Mouse (Mus musculus) c-Kit-negative CD71-positive TER-119-positive erythroid progenitor cells, embryonic 14.5 days (primary cell): ENCODE measurements around the gene Myt1l.

Experiments used
- DNase-seq: peaks from one replicate; pipeline ENCODE4 v3.0.0-alpha.2; 2013; ENCODE audit warnings: low read depth, low spot score

The Myt1l gene

GRCm38 (mm10) chr12:29657061-29657460, 128.9 kb downstream of the Myt1l start:
- no peak for DNase-seq

- DNase-seq = no peak
These were observed 129.7 kb downstream of the Myt1l start for GRCm38 (mm10) chr12:29657870-29658269.

DNA sequence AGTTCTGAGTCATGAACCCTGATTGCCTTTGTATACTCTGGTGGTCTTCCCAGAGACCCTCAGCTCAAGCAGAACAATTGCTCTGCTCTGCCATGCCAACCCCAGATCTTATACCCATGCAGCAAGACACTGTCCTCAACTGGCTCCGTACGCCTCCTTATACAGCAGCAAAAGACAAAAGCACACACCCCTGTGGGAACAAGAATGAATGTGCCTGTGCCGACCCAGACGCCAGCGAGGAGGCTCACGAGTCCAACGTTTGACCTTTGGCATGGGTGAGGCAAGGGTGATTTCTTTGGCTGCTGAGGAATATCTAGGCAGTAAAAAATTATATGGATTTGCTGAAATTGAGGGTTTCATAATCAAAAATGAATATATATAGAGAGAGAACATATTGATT, 143.8 kb downstream of the Myt1l start:
- no peak for DNase-seq

DNA sequence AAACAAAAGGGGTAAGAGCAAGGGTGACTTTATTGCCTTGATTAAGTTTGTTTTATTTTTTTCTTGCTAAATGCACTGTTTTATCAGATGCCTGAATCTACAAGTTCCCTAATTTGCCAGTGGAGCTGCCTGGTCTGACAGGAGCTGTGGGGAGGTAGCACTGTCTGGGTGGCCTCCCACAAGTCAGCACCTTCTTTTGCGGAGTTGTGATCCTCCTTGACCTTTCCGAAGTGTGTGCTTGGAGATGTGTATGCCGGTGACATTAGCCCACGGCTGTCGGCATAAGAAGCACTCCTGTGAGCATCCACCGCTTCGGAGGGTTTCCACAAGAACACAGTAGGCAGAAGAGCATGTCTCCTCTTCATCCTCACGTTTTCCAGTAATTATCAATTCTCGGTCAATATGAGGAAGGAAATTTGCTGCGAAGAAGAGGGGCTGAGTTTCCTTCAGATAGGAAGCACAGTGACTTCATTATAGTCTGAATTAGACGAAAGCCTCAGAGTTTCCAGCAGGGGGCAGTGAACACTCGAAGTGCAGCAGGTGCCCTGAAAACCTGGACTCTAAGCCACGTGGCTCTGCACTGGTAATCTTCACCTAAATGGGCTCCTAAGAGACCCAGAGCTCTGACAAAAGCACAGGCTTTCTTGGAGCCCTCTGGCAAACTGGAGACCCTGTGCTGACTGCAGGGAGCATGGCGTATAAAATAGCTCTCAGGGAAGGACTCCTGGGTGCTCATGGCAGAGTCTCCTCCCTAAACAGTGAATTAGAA, 147.6 kb downstream of the Myt1l start:
- DNase-seq = no peak

- DNase-seq = no peak
These were observed 154.2 kb downstream of the Myt1l start for GRCm38 (mm10) chr12:29682384-29682783.

- DNase-seq = no peak
These were observed 154.8 kb downstream of the Myt1l start for GRCm38 (mm10) chr12:29682946-29683345.

DNA sequence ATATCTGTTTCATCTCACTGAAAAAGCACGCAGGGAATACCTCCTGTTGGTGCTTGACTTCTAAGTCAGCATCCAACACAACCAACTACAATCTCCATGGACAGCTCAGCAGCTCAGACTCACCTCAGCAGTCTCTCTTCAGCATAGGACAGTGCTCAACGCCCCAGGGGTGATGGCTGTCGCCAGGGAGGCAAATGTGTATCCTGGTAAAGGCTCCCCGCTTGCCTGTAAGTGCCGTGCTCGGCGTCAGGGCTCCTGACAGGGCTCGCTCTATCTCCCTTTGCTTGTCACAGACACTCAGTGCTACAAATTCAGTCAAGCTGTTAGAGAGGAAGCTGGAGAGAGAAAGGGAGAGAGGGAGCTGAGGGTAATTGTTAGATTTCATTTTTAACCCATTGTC, 158.1 kb downstream of the Myt1l start:
- no peak for DNase-seq

DNA sequence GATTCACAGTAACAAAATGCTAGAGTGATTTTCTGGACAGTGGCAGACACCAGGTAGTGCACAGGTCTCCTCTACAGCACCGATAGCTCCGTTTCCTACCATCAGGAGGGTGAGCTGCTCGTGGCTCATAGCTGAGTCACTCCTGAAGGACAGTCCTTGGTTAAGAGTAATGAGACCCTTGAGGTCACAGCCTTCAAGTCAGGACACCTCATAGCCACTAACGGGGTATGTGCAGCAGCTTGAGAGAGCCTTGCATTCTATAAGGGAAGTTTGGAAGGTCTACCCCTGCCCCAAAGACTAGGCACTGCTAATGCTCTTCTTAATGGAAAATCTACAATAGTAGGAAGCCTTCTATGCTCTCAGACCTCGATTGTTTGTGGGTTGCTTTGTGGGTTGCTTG, 163.4 kb downstream of the Myt1l start:
- no peak for DNase-seq

DNA sequence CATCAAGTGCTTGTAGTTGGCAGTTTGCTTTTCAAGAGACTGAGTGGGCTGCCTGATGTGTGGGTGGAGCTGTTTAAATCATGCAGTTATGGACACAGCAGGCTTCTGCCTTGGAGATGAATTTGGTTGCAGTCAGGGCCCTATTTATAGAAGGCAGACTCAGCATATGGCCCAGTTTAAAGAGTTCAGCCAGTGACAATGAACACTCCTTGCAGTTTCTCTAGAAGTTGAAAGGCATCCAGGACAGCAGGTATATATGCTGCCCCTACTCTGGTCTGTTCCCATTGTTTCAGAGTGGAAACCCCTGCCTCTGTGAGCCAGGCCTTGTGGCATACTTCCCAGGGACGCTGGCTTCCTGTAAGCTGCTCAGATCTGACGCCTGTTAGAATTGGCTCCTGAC, 167.0 kb downstream of the Myt1l start:
- no peak for DNase-seq

DNA sequence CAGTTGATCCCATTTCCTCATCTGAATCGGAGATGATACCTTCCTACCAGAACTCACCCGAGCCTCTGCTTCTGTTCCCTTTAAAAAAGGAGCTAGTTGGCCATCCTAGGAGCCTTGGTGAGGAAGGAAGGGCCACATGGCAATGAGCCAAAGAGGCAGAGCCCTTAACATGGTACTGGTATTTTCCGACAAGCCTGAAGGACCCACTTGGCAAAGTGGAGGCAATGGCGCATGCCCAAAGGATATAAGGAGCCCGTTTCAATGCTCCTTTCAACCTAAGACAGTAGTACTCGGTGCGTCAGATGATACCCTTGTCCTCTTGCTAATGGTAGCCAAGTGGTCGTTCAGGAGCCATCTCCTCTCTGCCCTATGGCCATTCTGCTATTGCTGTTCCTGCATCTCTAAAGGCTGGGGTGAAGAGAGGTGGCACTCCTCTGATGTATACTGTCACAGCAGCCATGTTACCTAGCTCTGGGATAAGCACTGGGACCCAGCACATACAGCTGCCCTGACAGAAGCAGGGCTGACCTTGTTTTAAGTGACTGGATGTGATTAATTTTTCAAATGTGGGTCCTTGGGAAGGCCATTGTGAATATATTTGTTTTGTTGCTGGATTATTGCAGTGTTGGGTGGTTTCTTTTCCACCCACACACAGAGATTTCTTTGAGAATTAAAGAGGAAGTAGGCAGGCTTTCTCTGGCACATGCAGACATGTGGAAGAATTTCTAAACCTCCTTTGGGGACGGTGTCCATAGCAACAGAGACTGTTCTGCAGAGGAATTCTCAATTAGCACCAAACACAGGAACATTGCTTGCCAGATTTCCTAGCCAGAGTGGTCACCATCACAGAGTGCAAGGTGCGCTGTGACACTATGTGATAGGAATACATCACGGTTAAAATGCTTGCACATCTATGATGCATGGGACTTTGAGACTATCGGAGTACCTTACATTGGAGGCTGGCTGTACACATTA, 169.6 kb downstream of the Myt1l start:
- DNase-seq = no peak

DNA sequence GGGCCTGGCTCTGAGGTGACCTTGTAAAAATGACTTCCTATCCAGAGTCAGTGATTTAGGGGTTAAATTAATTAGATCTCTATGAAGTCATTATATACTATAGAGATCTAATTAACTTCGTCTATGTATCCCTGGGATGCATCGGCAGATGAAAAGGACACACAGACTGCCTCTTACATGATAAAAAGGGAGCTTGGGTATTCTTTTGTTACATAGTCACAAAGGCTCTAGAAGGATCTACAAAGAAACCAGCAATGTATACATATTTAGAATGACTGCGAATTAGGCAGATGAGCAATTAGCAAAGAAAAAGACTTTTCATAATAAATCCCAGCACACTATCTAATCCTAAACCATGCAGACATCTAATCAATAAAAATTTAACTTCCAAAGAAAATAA, 170.4 kb downstream of the Myt1l start:
- DNase-seq = no peak

DNA sequence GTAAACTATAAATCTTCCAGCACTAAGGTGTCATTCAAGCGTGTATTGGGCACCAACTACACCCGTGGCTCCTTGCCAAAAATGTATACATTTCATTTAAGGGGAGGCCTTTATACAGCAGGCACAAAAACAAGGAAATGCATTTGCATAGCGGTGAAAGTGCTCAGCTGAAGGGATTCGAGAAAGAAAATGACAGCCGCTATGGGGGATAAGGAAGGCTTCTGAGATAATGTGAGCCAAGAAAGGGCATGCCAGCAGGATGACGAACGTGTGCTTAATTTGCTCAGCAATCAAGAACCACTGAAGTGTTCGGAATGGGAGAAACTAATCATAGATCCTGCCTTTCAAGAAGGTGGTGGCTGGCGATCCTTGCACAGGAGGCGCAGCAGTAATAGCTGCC, 170.8 kb downstream of the Myt1l start:
- DNase-seq = no peak

- DNase-seq = no peak
These were observed 171.2 kb downstream of the Myt1l start for GRCm38 (mm10) chr12:29699386-29699785.

- DNase-seq = no peak
These were observed 171.8 kb downstream of the Myt1l start for GRCm38 (mm10) chr12:29700026-29700425.

GRCm38 (mm10) chr12:29701076-29701475, 172.9 kb downstream of the Myt1l start:
- DNase-seq = no peak

DNA sequence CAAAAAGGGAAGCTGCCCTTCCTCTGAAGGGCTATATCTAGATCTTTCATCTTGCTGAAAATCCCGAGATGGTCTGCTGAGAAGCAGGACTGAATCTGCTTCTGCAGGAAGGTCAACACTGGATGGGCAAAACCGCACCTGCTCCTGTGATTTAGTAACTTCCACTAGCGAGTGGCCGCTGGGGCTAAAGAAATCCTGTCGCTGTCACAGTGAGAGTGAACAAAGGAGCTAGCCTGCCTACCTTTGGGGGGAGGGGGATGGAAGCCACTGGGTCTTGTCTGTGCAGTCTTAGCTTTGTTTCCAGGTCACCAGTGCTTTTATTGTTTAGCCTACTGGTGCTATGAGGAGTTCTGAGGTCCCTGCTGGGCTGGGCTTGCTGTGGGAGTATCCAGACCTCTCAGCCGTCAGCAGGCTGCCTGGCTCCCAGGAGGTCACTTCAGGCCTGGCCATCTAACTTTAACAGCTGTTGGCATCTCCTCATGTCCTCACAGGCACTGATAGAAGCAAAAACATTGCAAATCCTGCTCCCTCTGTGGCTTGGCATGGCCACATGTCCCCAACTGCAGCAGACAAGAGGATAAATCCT, 173.6 kb downstream of the Myt1l start:
- DNase-seq = no peak

DNA sequence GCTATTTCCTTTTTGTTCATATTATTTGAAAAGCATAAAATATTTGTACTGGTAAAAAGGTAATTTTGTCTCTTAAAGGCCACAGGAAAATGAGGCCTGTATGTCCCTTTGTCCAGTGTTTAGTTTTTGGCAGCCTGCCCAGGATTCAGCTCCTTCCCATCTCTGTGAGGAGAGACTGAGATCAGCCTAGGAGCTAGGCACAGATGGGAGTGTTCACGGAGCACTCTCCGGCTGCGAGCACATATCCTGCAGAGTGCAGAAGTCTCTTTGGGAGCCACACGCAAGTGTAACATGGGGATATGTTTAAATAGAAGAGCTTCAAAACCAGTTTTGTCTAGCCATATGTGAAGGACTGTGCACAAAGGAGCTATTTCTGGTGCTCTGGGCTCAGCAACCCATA, 174.4 kb downstream of the Myt1l start:
- no peak for DNase-seq

GRCm38 (mm10) chr12:29703541-29703940, 175.4 kb downstream of the Myt1l start:
- no peak for DNase-seq

DNA sequence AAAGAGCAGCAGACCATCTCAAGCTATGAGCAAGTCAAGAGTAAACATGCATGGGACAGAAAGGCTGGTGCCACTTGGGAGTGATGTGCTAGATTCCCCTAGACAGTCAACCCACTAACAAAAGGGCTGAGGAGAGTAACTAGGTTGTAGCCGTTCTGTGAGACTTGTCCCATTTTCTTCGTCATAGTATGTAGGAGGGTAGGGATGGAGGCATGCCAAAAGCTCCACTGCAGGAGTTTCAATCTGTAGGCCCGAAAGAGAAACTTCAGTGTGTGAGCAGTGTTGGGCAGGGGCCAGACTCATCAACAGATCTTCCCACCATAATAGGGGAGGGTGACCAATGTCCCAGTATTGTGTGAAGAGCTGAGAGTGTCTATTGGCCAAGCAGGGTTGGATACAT, 178.9 kb downstream of the Myt1l start:
- DNase-seq = no peak

- no peak for DNase-seq
These were observed 180.0 kb downstream of the Myt1l start for GRCm38 (mm10) chr12:29708166-29708565.

DNA sequence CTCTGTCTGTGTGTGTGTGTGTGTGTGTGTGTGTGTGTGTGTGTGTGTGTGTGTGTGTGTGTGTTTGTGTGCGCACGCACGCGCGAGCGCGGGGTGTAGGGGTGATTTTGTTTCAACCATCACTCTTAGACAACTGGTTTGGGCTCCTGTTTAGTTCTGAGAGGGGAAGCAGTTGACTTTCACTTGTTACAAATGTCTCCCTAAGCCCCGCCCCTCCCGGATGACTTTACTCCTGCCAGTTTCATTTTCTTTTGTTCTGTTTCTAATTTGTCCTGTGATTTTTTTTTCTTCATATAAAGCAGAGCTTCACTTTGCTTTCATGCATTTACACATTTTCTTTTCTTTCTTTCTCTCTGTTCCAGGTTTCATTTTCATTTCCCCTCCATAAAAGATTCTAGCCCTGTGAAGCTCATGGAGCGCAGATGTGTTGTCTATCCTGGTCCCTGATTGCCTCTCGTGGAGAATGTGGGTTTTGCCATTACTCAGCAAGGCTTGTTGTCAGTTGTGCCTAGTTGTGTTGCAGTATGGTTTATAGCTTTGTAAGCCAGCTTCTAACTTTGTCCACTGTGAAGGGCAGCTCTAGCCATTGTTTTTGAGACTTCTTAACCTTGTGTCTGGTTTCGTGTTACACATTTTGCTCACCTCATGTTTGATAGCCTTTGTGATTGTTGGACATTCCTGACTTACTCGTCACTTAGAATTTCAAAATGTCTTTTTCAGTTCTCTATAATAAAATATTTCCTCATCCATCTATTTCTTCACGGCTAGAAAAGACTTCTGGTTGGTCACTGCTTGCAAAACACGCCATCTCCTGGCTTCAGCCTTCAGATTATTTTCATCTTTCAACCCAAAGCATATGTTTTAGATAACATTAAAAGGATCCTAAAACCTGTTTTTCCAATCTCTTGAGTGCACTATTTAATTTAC, 184.9 kb downstream of the Myt1l start:
- no peak for DNase-seq
